Mouse (Mus musculus): ENCODE data around the gene Ibsp. TPM values are rescaled to one million over a fixed set of nuclear protein-coding genes. Genes with fewer than 3 reads are reported as not detected.

Gene Ibsp
- polyA plus RNA-seq, 1 experiment, result not detected

DNA sequence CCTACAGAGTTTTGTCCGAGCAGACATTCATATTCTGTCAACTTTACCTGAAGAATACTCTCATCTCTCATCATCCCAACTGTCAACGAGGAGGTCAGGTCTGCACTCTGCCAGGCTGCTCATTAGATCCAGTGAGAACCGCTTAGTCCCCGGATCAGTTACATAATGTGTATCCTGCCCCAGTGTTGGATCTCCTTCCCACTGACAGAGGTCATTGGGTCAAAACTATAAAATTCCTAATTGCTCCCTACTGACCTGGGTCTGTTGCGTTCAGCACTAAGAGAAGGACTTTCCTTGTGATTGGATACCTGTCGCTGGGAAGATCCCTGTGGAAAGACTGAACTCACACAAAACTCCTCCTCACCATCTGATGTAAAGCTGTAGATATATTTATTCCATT lies 60.3 kb downstream of the Ibsp start:
- 78% methylated on average over 6 of the region's 6 CpGs for WGBS
- no peak for DNase-seq
- H3K4me1 ChIP-seq (ENCODE audit: control insufficient read depth, insufficient read depth, low read length), result peaks cover 3% of the 10 kb centered on the region
- TF ChIP-seq CTCF (IDR thresholded peaks at IDR 0.05; ENCODE audit: insufficient read depth, low read length), result no peak
- TF ChIP-seq POLR2A (IDR thresholded peaks at IDR 0.05; ENCODE audit: borderline replicate concordance, extremely low read depth, low read depth, low read length), result no peak
- H3K4me3 ChIP-seq (replicated peaks; ENCODE audit: extremely low read depth, low read depth, low read length), result no peak overlapping the region

Other genes starting within 250 kb of the Ibsp start
- gene Gm17660, start 221.6 kb upstream of the Ibsp start, polyA plus RNA-seq (2012; rRNA removed), result not detected in 2 replicates
- gene Sparcl1, start 185.4 kb upstream of the Ibsp start, polyA plus RNA-seq (2012; rRNA removed), result 214 and 298 TPM in 2 replicates
- gene Dspp, start 128.5 kb upstream of the Ibsp start, polyA plus RNA-seq (2012; rRNA removed), result not detected in 2 replicates
- not detected in 2 replicates for gene Dmp1, start 96.6 kb upstream of the Ibsp start, polyA plus RNA-seq (2012; rRNA removed)
- gene Mepe, start 26.2 kb downstream of the Ibsp start, polyA plus RNA-seq (2012; rRNA removed), result not detected in 2 replicates
- gene Spp1, start 135.9 kb downstream of the Ibsp start, polyA plus RNA-seq (2012; rRNA removed), result 54.9 and 134 TPM in 2 replicates
- gene Pkd2, start 160.3 kb downstream of the Ibsp start, polyA plus RNA-seq (2012; rRNA removed), result 38.8 and 48.5 TPM in 2 replicates
- 1.1 and 1.6 TPM in 2 replicates for gene BC005561, start 209.2 kb downstream of the Ibsp start, polyA plus RNA-seq (2012; rRNA removed)

Data from lung, adult 2 months (tissue).